Mouse (Mus musculus): ENCODE data around the gene Mamdc4.

- TF ChIP-seq POLR2A (IDR thresholded peaks at IDR 0.05; ENCODE audit: borderline replicate concordance, low read depth, low read length) (no peak), CTCF (IDR thresholded peaks at IDR 0.05; ENCODE audit: low read depth, low read length) (no peak)
Measured at GRCm38 (mm10) chr2:25536531-25536930, 38.1 kb downstream of the Mamdc4 start.

Measured in bone marrow macrophage, adult 2 months (primary cell).